Mouse (Mus musculus) megakaryocyte, embryonic 14.5 days (primary cell): ENCODE measurements at regions not wholly inside any gene's neighbourhood (a gene's known extent, or its start where the extent isn't known, plus 50 kb on each side); places are given as distances from the start of the nearest gene placed in this dataset.

Source experiments
- FLI1 ChIP-seq: IDR thresholded peaks from 2 replicates; pipeline ENCODE4 v1.6.1; 2012; ENCODE audit warnings: low read length, inconsistent platforms, mixed read lengths
- GATA1 ChIP-seq: IDR thresholded peaks from 3 replicates; pipeline ENCODE4 v1.6.1; 2012; ENCODE audit warnings: mixed read lengths, low read length, inconsistent platforms, borderline replicate concordance

DNA sequence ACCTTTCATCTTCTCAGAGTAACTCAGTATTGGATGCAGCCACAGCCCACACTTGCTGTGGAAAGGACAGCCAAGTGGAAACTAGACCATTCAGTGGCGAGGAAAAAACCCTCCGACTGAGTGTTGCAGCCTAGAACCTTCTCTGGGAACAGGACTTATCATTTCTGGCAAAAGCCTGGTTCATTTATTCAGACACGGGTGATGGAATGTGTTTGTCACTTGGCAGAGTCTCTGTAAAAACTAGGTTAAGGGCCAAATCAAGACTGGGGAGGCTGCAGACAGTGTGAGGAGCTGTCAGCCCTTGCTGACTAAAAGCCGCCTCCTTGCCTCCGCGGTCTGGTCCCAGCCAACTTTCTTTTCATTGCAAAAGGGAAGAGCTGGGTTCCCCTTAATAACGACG, 212.3 kb upstream of the Pgrmc2 start:
- TF ChIP-seq GATA1 (no peak), FLI1 (no peak)
